Mouse (Mus musculus) liver, postnatal 0 days (tissue): ENCODE measurements around the gene Rpf1.

Experiments
- CTCF ChIP-seq: sonication (generic); IDR thresholded peaks from 2 replicates; pipeline ENCODE4 v1.5.1; 2016; ENCODE audit warnings: antibody characterized with exemption, low read depth
- EP300 ChIP-seq: IDR thresholded peaks from 2 replicates; pipeline ENCODE4 v1.6.1; 2016; ENCODE audit warnings: antibody characterized with exemption, low read depth, mild to moderate bottlenecking

GRCm38 (mm10) chr3:146474428-146474827 lies 46.8 kb downstream of the Rpf1 start:
- TF ChIP-seq EP300, result no peak
- TF ChIP-seq CTCF, result no peak
